Mouse (Mus musculus) bone marrow, adult 2 months (tissue): ENCODE results near the gene Ice1. TPM values are rescaled to one million over a fixed set of nuclear protein-coding genes. Genes with fewer than 3 reads are reported as not detected.

ENCODE experiments used
- H3K27ac ChIP-seq: fragments of 200-500 bp; 2 replicates; pipeline ENCODE4 v1.5.1; 2012; ENCODE audit warnings: low read depth, mild to moderate bottlenecking, control low read depth, inconsistent platforms, low read length; ENCODE audit not compliant: control insufficient read depth, poor library complexity, insufficient read depth
- H3K4me1 ChIP-seq: fragments of 200-500 bp; 2 replicates; pipeline ENCODE4 v1.6.1; 2011; ENCODE audit warnings: low read length; ENCODE audit not compliant: control insufficient read depth, insufficient read depth
- H3K4me3 ChIP-seq: fragments of 200-500 bp; replicated peaks from 2 replicates; pipeline ENCODE3; 2011; ENCODE audit warnings: mild to moderate bottlenecking, low read depth, low read length, control low read depth; ENCODE audit not compliant: control insufficient read depth
- CTCF ChIP-seq: fragments of 200-500 bp; IDR thresholded peaks from 2 replicates; pipeline ENCODE4 v1.5.1; 2011; ENCODE audit warnings: low read length, control low read depth; ENCODE audit not compliant: control insufficient read depth, insufficient read depth
- POLR2A ChIP-seq: fragments of 200-500 bp; IDR thresholded peaks from 2 replicates; pipeline ENCODE4 v1.6.1; 2011; ENCODE audit warnings: low read depth, mild to moderate bottlenecking, control low read depth, low read length, borderline replicate concordance; ENCODE audit not compliant: control insufficient read depth
- whole genome bisulfite sequencing: fragments of 180-500 bp; shearing (Covaris S2); methylation state at CpG from one replicate; pipeline ENCODE4 v1.1.7; 2018; 5-methylcytosine and 5-hydroxymethylcytosine counted together
- polyA plus RNA-seq: library from polyadenylated mRNA; stranded (reverse); fragments of >200 nt; gene quantifications from 2 replicates; pipeline ENCODE4 v1.2.4, GENCODE M21; 2011; ENCODE audit warnings: low replicate concordance; ENCODE audit not compliant: missing spikeins, insufficient read depth, insufficient read length

The Ice1 gene
- polyA plus RNA-seq, 1 experiment, result 10.2 TPM

- Histone ChIP-seq H3K4me1 (no peaks in the 10 kb centered on the region), H3K27ac (no peak overlapping the region), H3K4me3 (no peak overlapping the region)
- TF ChIP-seq CTCF, result peak; percentile 65
- TF ChIP-seq POLR2A, result no peak
- 82% methylated on average over 2 of the region's 2 CpGs for WGBS
These were observed 50.5 kb downstream of the Ice1 start for GRCm38 (mm10) chr13:70586969-70587368.

- H3K4me3 ChIP-seq, result no peak overlapping the region
- 33% methylated on average over 2 of the region's 2 CpGs for WGBS
- peak; percentile 54 for TF ChIP-seq CTCF
- TF ChIP-seq POLR2A, result no peak
These were observed 54.9 kb downstream of the Ice1 start for GRCm38 (mm10) chr13:70582517-70582916.

GRCm38 (mm10) chr13:70581509-70581908 is 55.9 kb downstream of the Ice1 start:
- 82% methylated on average over 4 of the region's 4 CpGs for WGBS
- no peaks in the 10 kb centered on the region; the same call in 1 of the 2 replicates for H3K4me1 ChIP-seq
- H3K27ac ChIP-seq, result no peak overlapping the region
- TF ChIP-seq POLR2A (no peak), CTCF (no peak)
- H3K4me3 ChIP-seq, result no peak overlapping the region

More at GRCm38 (mm10) chr13:70582517-70582916, 54.9 kb downstream of the Ice1 start:
- Histone ChIP-seq H3K4me1 (no peaks in the 10 kb centered on the region; the same call in 1 of the 2 replicates), H3K27ac (no peak overlapping the region)

GRCm38 (mm10) chr13:70574216-70574615 is 63.2 kb downstream of the Ice1 start:
- H3K4me1 ChIP-seq, result no peaks in the 10 kb centered on the region; the same call in 1 of the 2 replicates
- 75% methylated on average over 1 of the region's 1 CpGs for WGBS
- H3K27ac ChIP-seq, result no peak overlapping the region
- H3K4me3 ChIP-seq, result no peak overlapping the region
- TF ChIP-seq POLR2A (no peak), CTCF (no peak)

- no peaks in the 10 kb centered on the region; the same call in 1 of the 2 replicates for H3K4me1 ChIP-seq
- 26% methylated on average over 2 of the region's 2 CpGs for WGBS
- no peak overlapping the region for H3K4me3 ChIP-seq
- no peak for TF ChIP-seq POLR2A
- no peak for TF ChIP-seq CTCF
- no peak overlapping the region for H3K27ac ChIP-seq
These were observed 69.5 kb downstream of the Ice1 start for GRCm38 (mm10) chr13:70567889-70568288.

GRCm38 (mm10) chr13:70553456-70553855 is 84.0 kb downstream of the Ice1 start:
- no peak for TF ChIP-seq POLR2A
- TF ChIP-seq CTCF, result no peak
- H3K4me3 ChIP-seq, result no peak overlapping the region
- H3K27ac ChIP-seq, result no peak overlapping the region
- H3K4me1 ChIP-seq, result no peaks in the 10 kb centered on the region
- 68% methylated on average over 5 of the region's 5 CpGs for WGBS

GRCm38 (mm10) chr13:70547457-70547856 is 90.0 kb downstream of the Ice1 start:
- Histone ChIP-seq H3K4me1 (no peaks in the 10 kb centered on the region), H3K4me3 (no peak overlapping the region), H3K27ac (no peak overlapping the region)
- WGBS, result 63% methylated on average over 3 of the region's 3 CpGs
- TF ChIP-seq POLR2A, result no peak

GRCm38 (mm10) chr13:70545261-70545660 is 92.2 kb downstream of the Ice1 start:
- H3K4me1 ChIP-seq, result no peaks in the 10 kb centered on the region
- no peak for TF ChIP-seq POLR2A
- TF ChIP-seq CTCF, result no peak
- no peak overlapping the region for H3K27ac ChIP-seq
- H3K4me3 ChIP-seq, result no peak overlapping the region
- WGBS, result 7% methylated on average over 1 of the region's 1 CpGs

- H3K4me3 ChIP-seq, result no peak overlapping the region
- H3K27ac ChIP-seq, result no peak overlapping the region
- 57% methylated on average over 1 of the region's 1 CpGs for WGBS
- H3K4me1 ChIP-seq, result no peaks in the 10 kb centered on the region
- TF ChIP-seq POLR2A (no peak), CTCF (no peak)
These were observed 97.6 kb downstream of the Ice1 start for GRCm38 (mm10) chr13:70539842-70540241.
